Mouse (Mus musculus): ENCODE results near the gene Ldhd.

DNA sequence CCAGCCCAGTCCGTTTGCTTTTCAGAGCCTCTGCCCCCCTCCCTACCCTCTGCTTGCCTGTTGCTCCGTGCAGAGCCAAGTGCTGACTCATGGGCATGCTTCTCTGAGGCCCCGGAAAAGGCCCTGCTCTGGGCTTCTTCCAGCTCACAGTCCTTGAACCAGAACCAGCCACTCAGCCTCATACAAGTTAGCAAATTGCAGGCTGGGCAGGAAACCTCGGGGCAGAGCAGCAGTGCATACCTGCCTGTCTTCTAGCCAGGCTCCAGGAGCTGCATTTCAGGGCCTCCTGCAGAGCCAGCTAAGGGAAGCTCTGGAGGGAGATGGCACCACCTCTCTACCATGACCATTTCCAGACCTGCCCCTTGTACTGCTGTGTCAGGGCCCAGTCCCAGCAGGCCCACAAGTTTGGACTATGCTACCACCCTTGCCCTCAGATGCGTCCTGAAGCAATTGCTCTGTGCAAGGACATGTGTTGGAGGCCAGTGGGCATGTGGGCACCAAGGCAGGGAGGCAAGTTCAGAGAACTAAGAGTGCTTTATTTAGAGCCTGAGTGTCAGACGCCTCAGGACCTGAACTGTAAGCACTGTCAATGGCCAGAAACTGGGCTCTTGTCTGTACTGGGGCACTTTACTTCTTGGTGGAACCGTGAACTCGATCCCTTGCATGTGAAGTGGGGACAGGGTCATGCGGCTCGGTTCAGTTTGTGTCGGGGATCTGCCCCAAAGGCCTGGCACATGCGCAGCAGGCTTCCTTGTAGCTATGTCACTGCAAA is 5.9 kb downstream of the Ldhd start:
- TF ChIP-seq EP300 (optimal IDR thresholded peaks at IDR 0.05) (no peak), CTCF (IDR thresholded peaks at IDR 0.05; ENCODE audit: low read depth) (no peak)
